7 mouse cellular contexts compared by ENCODE assay signal in the genomic region with DNA sequence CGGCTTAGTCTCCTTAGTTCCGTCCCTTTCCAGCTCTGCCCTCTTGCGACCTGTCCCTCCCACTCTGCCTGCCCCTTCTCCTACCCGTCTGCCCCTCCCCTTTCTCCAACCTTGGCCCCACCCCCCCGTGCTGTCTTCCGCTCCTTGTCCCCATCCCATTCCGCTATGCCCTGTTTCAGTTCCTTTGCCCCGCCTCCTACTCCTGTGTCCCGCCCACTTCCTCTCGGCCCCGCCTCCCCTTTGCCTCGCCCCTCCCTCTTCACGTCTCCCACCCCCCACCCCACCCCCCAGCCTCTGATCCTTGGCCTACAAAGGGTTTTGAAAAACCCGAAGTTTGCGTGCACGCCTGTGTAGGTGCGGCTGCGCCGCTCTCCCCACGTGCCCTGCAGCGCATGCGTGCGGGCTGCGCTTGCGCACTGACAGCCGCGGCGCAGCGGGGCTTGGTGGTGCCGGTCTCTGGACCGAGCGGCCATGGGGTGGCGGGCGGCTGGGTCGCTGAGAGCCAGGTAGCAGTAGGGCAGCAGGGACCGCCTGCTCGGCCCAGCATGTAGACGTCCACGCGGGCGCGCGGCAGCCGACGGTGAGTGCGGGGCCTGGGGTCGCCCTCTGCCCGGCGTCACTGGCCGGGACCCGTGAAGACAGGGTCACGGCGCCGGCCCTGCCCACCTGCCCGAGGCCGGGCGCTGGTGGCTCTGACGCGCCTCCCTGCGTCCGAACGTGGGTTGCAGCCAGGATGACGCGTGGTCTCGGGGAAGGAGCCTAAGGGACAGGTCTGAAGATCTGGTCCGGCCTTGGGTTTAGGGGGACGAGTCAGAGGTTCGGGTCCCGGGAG. TPM values are rescaled to one million over a fixed set of nuclear protein-coding genes. Genes with fewer than 3 reads are reported as not detected.
DNase-seq lines count a peak whose midpoint lies in the region; ATAC-seq lines count a peak whose summit lies in the region.

No protein-coding gene starts in this region.

- peaks cover 26% of the 10 kb centered on the region for H3K36me3 ChIP-seq in embryonic facial prominence, embryonic 12.5 days
- H3K36me3 ChIP-seq in limb, embryonic 11.5 days (ENCODE audit: control insufficient read depth, insufficient read depth, low read length), result peaks cover 8% of the 10 kb centered on the region; the same call in 1 of the 2 replicates
- H3K36me3 ChIP-seq in midbrain, embryonic 14.5 days (ENCODE audit: control insufficient read depth, insufficient read depth, low read length), result peaks cover 27% of the 10 kb centered on the region

- peaks cover 35% of the 10 kb centered on the region for H3K4me1 ChIP-seq in embryonic facial prominence, embryonic 12.5 days
- H3K4me1 ChIP-seq in limb, embryonic 11.5 days (ENCODE audit: control insufficient read depth, insufficient read depth, low read length), result peaks cover 20% of the 10 kb centered on the region
- H3K4me1 ChIP-seq in midbrain, embryonic 14.5 days (ENCODE audit: control insufficient read depth, insufficient read depth, low read length), result peaks cover 11% of the 10 kb centered on the region

- H3K9ac ChIP-seq in embryonic facial prominence, embryonic 12.5 days, result peak overlapping the region; percentile 79
- H3K9ac ChIP-seq in limb, embryonic 11.5 days (ENCODE audit: low read length), result peak overlapping the region; percentile 77
- H3K9ac ChIP-seq in midbrain, embryonic 14.5 days (replicated peaks; ENCODE audit: low read length), result peak overlapping the region; percentile 81

- H3K4me3 ChIP-seq in embryonic facial prominence, embryonic 12.5 days, result peak overlapping the region; percentile 89
- peak overlapping the region; percentile 73 for H3K4me3 ChIP-seq in limb, embryonic 11.5 days (ENCODE audit: low read depth, low read length)
- H3K4me3 ChIP-seq in midbrain, embryonic 14.5 days (replicated peaks; ENCODE audit: low read depth, low read length), result peak overlapping the region; percentile 84

- DNase-seq in adrenal gland, postnatal 25 days, result peak; percentile 94
- DNase-seq in heart, adult 11 months, result peak; percentile 100
- peak; percentile 99 for DNase-seq in kidney, adult 18-20 months
- DNase-seq in limb, embryonic 11.5 days (ENCODE audit: low spot score), result peak; percentile 97
- peak; percentile 98 for DNase-seq in midbrain, embryonic 14.5 days
- peak; percentile 98 for DNase-seq in spleen, adult 18-20 months

- H3K27ac ChIP-seq in embryonic facial prominence, embryonic 12.5 days, result peak overlapping the region; percentile 90
- H3K27ac ChIP-seq in limb, embryonic 11.5 days (replicated peaks; ENCODE audit: low read depth, low read length), result peak overlapping the region; percentile 74
- peak overlapping the region; percentile 90 for H3K27ac ChIP-seq in midbrain, embryonic 14.5 days (replicated peaks; ENCODE audit: low read depth, low read length)

- under 1% methylated on average over 68 of the region's 69 CpGs for WGBS in embryonic facial prominence, embryonic 12.5 days
- WGBS in limb, embryonic 11.5 days, result under 1% methylated on average over 67 of the region's 69 CpGs
- WGBS in midbrain, embryonic 14.5 days, result under 1% methylated on average over 69 of the region's 69 CpGs

- peak; percentile 95 for ATAC-seq in embryonic facial prominence, embryonic 12.5 days (ENCODE audit: insufficient number of reproducible peaks, insufficient read depth, low FRiP score, low TSS enrichment)
- ATAC-seq in limb, embryonic 11.5 days (ENCODE audit: insufficient number of reproducible peaks, low FRiP score, low TSS enrichment, low read depth), result peak; percentile 94
- peak; percentile 95 for ATAC-seq in midbrain, embryonic 14.5 days (ENCODE audit: low FRiP score, low TSS enrichment)

- peak overlapping the region; percentile 81 for H3K4me2 ChIP-seq in embryonic facial prominence, embryonic 12.5 days (replicated peaks)
- peak overlapping the region; percentile 86 for H3K4me2 ChIP-seq in limb, embryonic 11.5 days (ENCODE audit: low read depth, severe bottlenecking)
- peak overlapping the region; percentile 92 for H3K4me2 ChIP-seq in midbrain, embryonic 14.5 days (ENCODE audit: low read length)

- H3K27me3 ChIP-seq in embryonic facial prominence, embryonic 12.5 days, result no peaks in the 10 kb centered on the region
- no peaks in the 10 kb centered on the region for H3K27me3 ChIP-seq in limb, embryonic 11.5 days (ENCODE audit: control insufficient read depth, insufficient read depth, low read length)
- no peaks in the 10 kb centered on the region for H3K27me3 ChIP-seq in midbrain, embryonic 14.5 days (ENCODE audit: control insufficient read depth, insufficient read depth, low read length)

- H3K9me3 ChIP-seq in embryonic facial prominence, embryonic 12.5 days, result no peaks in the 10 kb centered on the region
- no peaks in the 10 kb centered on the region for H3K9me3 ChIP-seq in limb, embryonic 11.5 days (ENCODE audit: control insufficient read depth, low read length)
- no peaks in the 10 kb centered on the region for H3K9me3 ChIP-seq in midbrain, embryonic 14.5 days (ENCODE audit: control insufficient read depth, low read length)

RNA-seq across cellular contexts. Expression of a gene that starts 1.4 kb away (rescaled TPM):
- total RNA-seq in adrenal gland, postnatal 25 days (2021), result 294 and 306 TPM in 2 replicates
- 96.6 and 101 TPM in 2 replicates for polyA plus RNA-seq in embryonic facial prominence, embryonic 12.5 days (2016; fragmentation: Nextera tagmentation; extraction: Ambion mirVana)
- polyA plus RNA-seq in limb, embryonic 11.5 days (2014; fragmentation: Nextera tagmentation; extraction: Ambion mirVana), result 99.1 and 105 TPM in 2 replicates
- 70.4 and 95.1 TPM in 2 replicates for polyA plus RNA-seq in midbrain, embryonic 14.5 days (2014; fragmentation: Nextera tagmentation; extraction: Ambion mirVana)

RNA-seq across cellular contexts. Expression of a gene that starts 37.6 kb away (rescaled TPM):
- total RNA-seq in adrenal gland, postnatal 25 days (2021), result 36.8 and 52.0 TPM in 2 replicates
- 11.4 and 12.5 TPM in 2 replicates for polyA plus RNA-seq in embryonic facial prominence, embryonic 12.5 days (2016; fragmentation: Nextera tagmentation; extraction: Ambion mirVana)
- polyA plus RNA-seq in limb, embryonic 11.5 days (2014; fragmentation: Nextera tagmentation; extraction: Ambion mirVana), result 16.1 and 16.4 TPM in 2 replicates
- 15.6 and 19.9 TPM in 2 replicates for polyA plus RNA-seq in midbrain, embryonic 14.5 days (2014; fragmentation: Nextera tagmentation; extraction: Ambion mirVana)

Comparison
In these comparisons a context has a peak if more than half of its experiments do, and no peak if none do; other contexts are left out.
1. Peak in every context shown above with its lines: DNase-seq, ATAC-seq, H3K4me3 ChIP-seq and H3K27ac ChIP-seq.